Mouse (Mus musculus): ENCODE measurements around the gene Usp6nl. TPM values are rescaled to one million over a fixed set of nuclear protein-coding genes. Genes with fewer than 3 reads are reported as not detected.

The Usp6nl gene
- total and polyA plus RNA-seq, 3 experiments = 8.9 to 67.1 (median 24.8) TPM

- peak overlapping the region; percentile 9 to 29; a peak in 3 of 4 replicates for H3K4me3 ChIP-seq (ENCODE audit: control insufficient read depth in 1 of 2, insufficient read depth in 1 of 2, low read depth in 2 of 2, low read length in 2 of 2)
- TF ChIP-seq E2F4 (IDR thresholded peaks at IDR 0.05; ENCODE audit: borderline replicate concordance, low read depth, low read length) (no peak), TBP (IDR thresholded peaks at IDR 0.05; ENCODE audit: low read depth, low read length) (no peak), SIN3A (IDR thresholded peaks at IDR 0.05; ENCODE audit: low read length) (peak; percentile 67), ELF1 (IDR thresholded peaks at IDR 0.05; ENCODE audit: low read depth, low read length) (no peak), GATA1 (IDR thresholded peaks at IDR 0.05; ENCODE audit: low read depth, low read length) (peak; percentile 90), ZC3H11A (IDR thresholded peaks at IDR 0.05; ENCODE audit: low read depth, low read length) (no peak), RCOR1 (IDR thresholded peaks at IDR 0.05; ENCODE audit: low read depth, low read length) (peak; percentile 98), MEF2A (IDR thresholded peaks at IDR 0.05; ENCODE audit: extremely low read depth, insufficient replicate concordance, low read depth, low read length, poor library complexity, severe bottlenecking) (no peak), MYB (IDR thresholded peaks at IDR 0.05; ENCODE audit: low read depth, low read length) (no peak), TCF12 (IDR thresholded peaks at IDR 0.05; ENCODE audit: low read depth, low read length) (peak; percentile 94), CHD1 (IDR thresholded peaks at IDR 0.05; ENCODE audit: low read depth, low read length) (no peak), NRF1 (IDR thresholded peaks at IDR 0.05; ENCODE audit: insufficient read depth, low read depth, low read length, poor library complexity, severe bottlenecking) (no peak), MYC (IDR thresholded peaks at IDR 0.05; ENCODE audit: low read depth, low read length) (peak; percentile 77; the same call in 1 of the 2 replicates), EP300 (IDR thresholded peaks at IDR 0.05; ENCODE audit: low read depth in 1 of 2, low read length in 2 of 2) (peak; percentile 72 to 90), POLR2AphosphoS2 (IDR thresholded peaks at IDR 0.05; ENCODE audit: low read length) (no peak), POLR2A (IDR thresholded peaks at IDR 0.05; ENCODE audit: control insufficient read depth in 1 of 2, insufficient read depth in 1 of 2, low read depth in 1 of 2, low read length in 2 of 2, poor library complexity in 1 of 2) (no peak), USF1 (IDR thresholded peaks at IDR 0.05; ENCODE audit: low read depth, low read length) (no peak), ZMIZ1 (IDR thresholded peaks at IDR 0.05; ENCODE audit: low read depth, low read length) (no peak), MAZ (IDR thresholded peaks at IDR 0.05; ENCODE audit: low read depth, low read length) (no peak), MXI1 (IDR thresholded peaks at IDR 0.05; ENCODE audit: low read depth, low read length) (peak; percentile 70; the same call in 1 of the 2 replicates), POLR2AphosphoS5 (IDR thresholded peaks at IDR 0.05; ENCODE audit: borderline replicate concordance, low read depth, low read length) (no peak), TAL1 (IDR thresholded peaks at IDR 0.05; ENCODE audit: low read length) (peak; percentile 89), ZKSCAN1 (IDR thresholded peaks at IDR 0.05; ENCODE audit: low read depth, low read length) (no peak), NELFE (IDR thresholded peaks at IDR 0.05; ENCODE audit: low read depth, low read length) (no peak), UBTF (IDR thresholded peaks at IDR 0.05; ENCODE audit: borderline replicate concordance, insufficient read depth, low read depth, low read length) (no peak), MAFK (IDR thresholded peaks at IDR 0.05; ENCODE audit: borderline replicate concordance, low read depth, low read length) (no peak; the same call in 1 of the 2 replicates), MAX (IDR thresholded peaks at IDR 0.05; ENCODE audit: low read length) (no peak), SMC3 (IDR thresholded peaks at IDR 0.05; ENCODE audit: low read depth, low read length) (no peak), ZNF384 (IDR thresholded peaks at IDR 0.05; ENCODE audit: low read depth, low read length) (no peak), USF2 (IDR thresholded peaks at IDR 0.05; ENCODE audit: borderline replicate concordance in 1 of 2, insufficient read depth in 1 of 2, low read depth in 1 of 2, low read length in 2 of 2) (no peak), ETS1 (IDR thresholded peaks at IDR 0.05; ENCODE audit: low read depth, low read length) (peak; percentile 91)
- H3K9ac ChIP-seq (ENCODE audit: control insufficient read depth, low read depth, low read length, poor library complexity, severe bottlenecking) = peak overlapping the region; percentile 9
Observed at GRCm38 (mm10) chr2:6353060-6353459, 30.6 kb downstream of the Usp6nl start.

More at GRCm38 (mm10) chr2:6353060-6353459, 30.6 kb downstream of the Usp6nl start:
- Histone ChIP-seq H3K9me3 (replicated peaks; ENCODE audit: insufficient read depth, low read length) (no peaks in the 10 kb centered on the region), H3K27ac (ENCODE audit: control insufficient read depth, low read depth, low read length) (peak overlapping the region; percentile 62), H3K27me3 (ENCODE audit: control insufficient read depth in 1 of 2, insufficient read depth in 2 of 2, low read length in 2 of 2) (no peaks in the 10 kb centered on the region), H3K4me1 (ENCODE audit: control insufficient read depth in 1 of 2, insufficient read depth in 2 of 2, low read length in 2 of 2) (peaks cover 13 to 16% of the 10 kb centered on the region in 2 experiments), H3K79me2 (ENCODE audit: control insufficient read depth, insufficient read depth, low read length, poor library complexity) (peaks cover 21% of the 10 kb centered on the region), H3K36me3 (ENCODE audit: control insufficient read depth in 1 of 2, insufficient read depth in 2 of 2, low read length in 2 of 2) (peaks cover 0 to 30% of the 10 kb centered on the region in 2 experiments; a peak in 2 of 4 replicates)
- peak; percentile 87 for DNase-seq (ENCODE audit: low read depth, low spot score)
